Mouse (Mus musculus) forebrain, embryonic 15.5 days (tissue): ENCODE measurements around the gene Gstt4. TPM values are rescaled to one million over a fixed set of nuclear protein-coding genes. Genes with fewer than 3 reads are reported as not detected.

ENCODE experiments used
- ATAC-seq: fragments of 200-750 bp; cut with Nextera tagmentation; replicated peaks from 2 replicates; pipeline ENCODE4 v1.8.0; 2017; ENCODE audit warnings: mild to moderate bottlenecking, moderate TSS enrichment, moderate library complexity
- H3K27ac ChIP-seq: fragments of 300-500 bp; sonication (generic); replicated peaks from 2 replicates; pipeline ENCODE4 v1.5.1; 2015; ENCODE audit warnings: mild to moderate bottlenecking, inconsistent platforms
- H3K27me3 ChIP-seq: fragments of 300-500 bp; sonication (generic); 2 replicates; pipeline ENCODE4 v1.6.1; 2015; ENCODE audit warnings: inconsistent platforms
- H3K36me3 ChIP-seq: fragments of 300-500 bp; sonication (generic); 2 replicates; pipeline ENCODE4 v1.6.1; 2015; ENCODE audit warnings: mild to moderate bottlenecking, inconsistent platforms
- H3K4me1 ChIP-seq: fragments of 300-500 bp; sonication (generic); 2 replicates; pipeline ENCODE4 v1.6.1; 2015; ENCODE audit warnings: inconsistent platforms
- H3K4me2 ChIP-seq: fragments of 300-500 bp; sonication (generic); replicated peaks from 2 replicates; pipeline ENCODE4 v1.6.1; 2015; ENCODE audit warnings: mild to moderate bottlenecking, inconsistent platforms
- H3K4me3 ChIP-seq: fragments of 300-500 bp; sonication (generic); 2 replicates; pipeline ENCODE4 v1.5.1; 2015; ENCODE audit warnings: mild to moderate bottlenecking, inconsistent platforms
- H3K9ac ChIP-seq: fragments of 300-500 bp; sonication (generic); replicated peaks from 2 replicates; pipeline ENCODE4 v1.6.1; 2015; ENCODE audit warnings: mild to moderate bottlenecking, inconsistent platforms
- H3K9me3 ChIP-seq: fragments of 300-500 bp; sonication (generic); 2 replicates; pipeline ENCODE4 v1.6.1; 2016; ENCODE audit warnings: inconsistent platforms
- WGBS: fragments of 180-500 bp; shearing (Covaris S2); methylation state at CpG from one replicate; pipeline ENCODE4 v1.1.7; 2015; ENCODE audit warnings: mixed read lengths; 5-methylcytosine and 5-hydroxymethylcytosine counted together
- polyA plus RNA-seq: library from polyadenylated mRNA; unstranded; fragments of >200 nt; fragmentation: Nextera tagmentation; extraction: Ambion mirVana; gene quantifications from 2 replicates; pipeline ENCODE4 v1.2.1, GENCODE M21; 2015

Gene Gstt4
- polyA plus RNA-seq, 1 experiment from 2014 or later = not detected

GRCm38 (mm10) chr10:75834721-75835120, 12.4 kb upstream of the Gstt4 start:
- H3K4me3 ChIP-seq = peak overlapping the region; percentile 37
- 22% methylated on average over 9 of the region's 9 CpGs for WGBS
- no peak for ATAC-seq
- peaks cover 37% of the 10 kb centered on the region for H3K4me1 ChIP-seq
- H3K27me3 ChIP-seq = peaks cover 20% of the 10 kb centered on the region
- H3K9me3 ChIP-seq = no peaks in the 10 kb centered on the region
- H3K27ac ChIP-seq = no peak overlapping the region
- peak overlapping the region; percentile 31 for H3K9ac ChIP-seq
- no peaks in the 10 kb centered on the region for H3K36me3 ChIP-seq
- H3K4me2 ChIP-seq = peak overlapping the region; percentile 59

DNA sequence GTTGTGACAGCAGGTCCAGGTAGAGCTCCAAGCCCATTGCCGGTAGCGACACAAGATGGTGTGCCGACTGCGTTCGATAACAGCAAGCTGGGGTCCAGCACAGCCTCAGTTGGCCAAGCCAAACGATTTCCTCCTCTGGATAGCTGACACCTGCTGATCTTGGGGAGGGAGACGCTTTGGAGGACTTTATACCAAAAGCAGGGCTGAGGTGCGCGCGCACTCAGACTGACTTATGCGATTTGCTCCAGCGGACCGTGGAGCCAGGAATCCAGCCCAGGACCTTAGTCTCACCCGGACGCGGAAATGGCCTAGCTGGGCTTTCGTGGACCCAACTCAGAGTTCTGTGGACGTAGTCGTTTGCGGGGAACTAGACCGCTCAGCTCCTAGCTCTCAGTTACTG, 11.9 kb upstream of the Gstt4 start:
- peak overlapping the region; percentile 31 for H3K9ac ChIP-seq

DNA sequence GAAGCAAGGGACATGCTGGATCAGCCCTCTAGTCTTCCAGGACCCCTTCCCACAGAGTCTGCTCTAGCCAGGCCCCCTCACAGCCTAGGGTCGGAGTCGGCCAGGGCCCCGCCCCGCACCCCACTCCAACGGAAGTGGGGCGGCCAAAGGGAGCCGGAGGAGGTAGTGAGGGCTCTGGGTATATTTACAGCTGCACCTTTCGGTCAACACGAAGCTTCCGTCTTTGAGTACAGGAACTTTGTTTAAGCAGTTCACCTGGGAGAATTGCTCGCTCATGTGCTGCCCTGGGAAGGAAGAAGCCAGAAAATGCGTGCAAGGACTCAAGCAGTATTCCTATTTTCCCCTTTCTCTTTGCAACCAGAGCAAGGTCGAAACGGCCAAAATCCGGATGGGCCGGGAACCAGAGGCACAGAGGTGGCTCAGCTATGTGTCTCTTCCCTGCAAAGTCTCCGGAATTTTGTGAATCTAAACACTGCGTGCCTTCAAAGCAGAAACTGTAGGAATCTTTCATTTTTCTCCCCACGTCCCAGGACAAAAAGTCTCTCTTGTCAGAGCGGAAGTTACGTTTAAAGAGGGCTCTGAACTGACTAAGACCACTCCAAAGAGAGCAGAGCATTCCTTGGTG, 11.2 kb upstream of the Gstt4 start:
- Histone ChIP-seq H3K9me3 (no peaks in the 10 kb centered on the region), H3K27ac (no peak overlapping the region), H3K36me3 (no peaks in the 10 kb centered on the region), H3K4me1 (peaks cover 39% of the 10 kb centered on the region), H3K9ac (no peak overlapping the region; the same call in 1 of the 2 replicates), H3K27me3 (peaks cover 20% of the 10 kb centered on the region), H3K4me3 (peak overlapping the region; percentile 37), H3K4me2 (peak overlapping the region; percentile 59)
- WGBS = 20% methylated on average over 21 of the region's 21 CpGs
- no peak for ATAC-seq

More for the DNA sequence above, 11.9 kb upstream of the Gstt4 start:
- H3K4me1 ChIP-seq = peaks cover 37% of the 10 kb centered on the region
- no peaks in the 10 kb centered on the region for H3K9me3 ChIP-seq
- WGBS = 2% methylated on average over 21 of the region's 21 CpGs
- H3K4me3 ChIP-seq = peak overlapping the region; percentile 37
- H3K36me3 ChIP-seq = no peaks in the 10 kb centered on the region
- peak overlapping the region; percentile 59 for H3K4me2 ChIP-seq
- no peak for ATAC-seq
- peaks cover 20% of the 10 kb centered on the region for H3K27me3 ChIP-seq
- H3K27ac ChIP-seq = no peak overlapping the region

DNA sequence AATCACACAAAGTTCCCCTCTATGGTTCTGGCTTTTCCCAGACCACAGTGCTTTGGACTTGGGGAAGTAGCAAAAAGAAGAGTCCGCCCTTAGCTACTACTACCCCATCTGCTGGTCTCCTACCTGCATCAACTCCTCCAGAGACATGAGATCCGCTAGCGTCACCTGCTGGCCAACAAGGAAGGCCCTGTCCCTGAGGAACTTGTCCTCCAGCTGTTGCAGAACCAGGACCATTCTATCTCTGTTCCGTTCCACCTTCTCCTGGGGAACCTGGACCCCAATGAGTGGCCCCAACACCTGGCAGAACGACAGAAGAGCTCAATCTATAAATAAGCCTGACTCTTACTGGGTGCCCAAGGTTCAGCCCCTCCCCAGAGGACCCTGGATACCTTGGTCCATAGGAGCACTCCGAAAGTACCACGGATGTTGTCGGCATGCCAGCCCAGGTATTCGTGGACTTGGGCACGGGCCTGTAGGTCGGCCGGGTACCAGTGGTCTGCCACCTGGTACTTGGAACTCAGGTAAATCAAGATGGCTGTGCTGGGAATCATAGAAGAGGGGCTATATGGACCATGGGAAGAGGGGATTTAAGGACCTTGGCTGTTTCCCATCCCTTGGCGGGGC, 10.0 kb upstream of the Gstt4 start:
- H3K9ac ChIP-seq = no peak overlapping the region
- peaks cover 20% of the 10 kb centered on the region for H3K27me3 ChIP-seq
- no peak overlapping the region for H3K27ac ChIP-seq
- no peak overlapping the region for H3K4me3 ChIP-seq
- H3K36me3 ChIP-seq = no peaks in the 10 kb centered on the region
- peaks cover 37% of the 10 kb centered on the region for H3K4me1 ChIP-seq
- H3K4me2 ChIP-seq = no peak overlapping the region
- H3K9me3 ChIP-seq = no peaks in the 10 kb centered on the region
- no peak for ATAC-seq
- 68% methylated on average over 13 of the region's 13 CpGs for WGBS

- Histone ChIP-seq H3K9ac (no peak overlapping the region), H3K27ac (no peak overlapping the region), H3K9me3 (no peaks in the 10 kb centered on the region), H3K4me2 (no peak overlapping the region), H3K36me3 (no peaks in the 10 kb centered on the region), H3K27me3 (peaks cover 20% of the 10 kb centered on the region), H3K4me1 (peaks cover 26% of the 10 kb centered on the region), H3K4me3 (no peak overlapping the region)
- ATAC-seq = no peak
- 87% methylated on average over 2 of the region's 2 CpGs for WGBS
Observed at GRCm38 (mm10) chr10:75830275-75830670, 7.9 kb upstream of the Gstt4 start.

DNA sequence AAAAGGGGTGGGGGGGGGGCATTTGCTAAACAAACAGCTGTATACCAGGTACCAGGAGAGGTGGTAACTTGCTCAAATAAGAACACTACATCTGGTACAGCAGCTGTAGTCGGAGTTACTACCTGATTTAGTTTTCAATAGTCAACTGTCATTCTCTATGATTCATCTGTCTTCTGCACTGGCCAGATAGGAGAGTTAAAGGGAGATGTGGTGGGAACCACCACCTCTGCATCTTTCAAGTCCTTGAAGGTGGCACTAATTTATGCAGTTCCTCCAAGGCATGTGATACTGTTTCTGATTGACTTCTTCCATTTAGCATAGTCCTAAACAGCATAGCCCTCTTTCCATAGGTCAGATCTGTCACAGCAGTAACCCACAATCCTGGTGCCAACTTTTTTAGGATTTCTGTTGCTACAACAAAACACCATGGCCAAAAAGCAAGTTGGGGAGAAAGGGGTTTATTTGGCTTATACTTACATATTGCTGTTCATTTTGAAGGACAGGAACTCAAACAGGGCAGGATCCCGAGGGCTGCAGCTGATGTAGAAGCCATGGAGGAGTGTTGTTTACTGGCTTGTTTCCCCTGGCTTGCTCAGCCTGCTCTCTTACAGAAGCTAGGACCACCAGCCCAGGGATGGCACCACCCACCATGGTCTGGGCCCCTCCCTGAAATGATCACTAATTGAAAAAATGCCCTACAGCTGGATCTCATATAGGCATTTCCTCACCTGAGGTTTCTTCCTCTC, 7.4 kb upstream of the Gstt4 start:
- H3K4me1 ChIP-seq = peaks cover 23% of the 10 kb centered on the region
- H3K27me3 ChIP-seq = peaks cover 20% of the 10 kb centered on the region
- H3K4me3 ChIP-seq = no peak overlapping the region
- no peak overlapping the region for H3K27ac ChIP-seq
- H3K9me3 ChIP-seq = no peaks in the 10 kb centered on the region
- H3K36me3 ChIP-seq = no peaks in the 10 kb centered on the region
- no peak for ATAC-seq
- no peak overlapping the region for H3K9ac ChIP-seq
- 92% methylated on average over 2 of the region's 2 CpGs for WGBS
- no peak overlapping the region for H3K4me2 ChIP-seq

DNA sequence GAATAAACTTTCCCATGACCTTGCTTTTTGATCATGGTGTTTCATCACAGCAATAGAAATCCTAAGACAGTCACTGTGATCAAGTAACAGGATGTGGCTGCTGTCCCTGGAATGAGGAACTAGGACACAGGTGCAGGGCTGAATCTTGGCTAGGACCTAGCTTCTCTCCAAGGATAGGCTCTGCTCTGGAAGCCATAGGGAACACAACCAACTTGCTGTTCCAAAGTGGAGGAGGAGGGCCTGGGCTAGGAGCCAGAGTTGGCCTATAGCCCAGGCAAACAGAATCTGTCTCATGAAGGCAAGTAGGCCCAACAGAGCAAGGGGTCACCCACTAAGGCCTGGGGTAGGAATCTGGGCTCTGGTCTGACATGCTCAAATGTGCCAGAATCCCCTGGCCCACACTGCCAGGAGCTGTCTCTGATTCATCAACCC, 6.2 kb upstream of the Gstt4 start:
- no peaks in the 10 kb centered on the region for H3K36me3 ChIP-seq
- H3K27ac ChIP-seq = no peak overlapping the region
- H3K4me3 ChIP-seq = no peak overlapping the region
- H3K27me3 ChIP-seq = peaks cover 8% of the 10 kb centered on the region; the same call in 1 of the 2 replicates
- no peak overlapping the region for H3K4me2 ChIP-seq
- H3K9me3 ChIP-seq = no peaks in the 10 kb centered on the region
- no peak overlapping the region for H3K9ac ChIP-seq
- peak; percentile 78 for ATAC-seq
- H3K4me1 ChIP-seq = peaks cover 11% of the 10 kb centered on the region; the same call in 1 of the 2 replicates

DNA sequence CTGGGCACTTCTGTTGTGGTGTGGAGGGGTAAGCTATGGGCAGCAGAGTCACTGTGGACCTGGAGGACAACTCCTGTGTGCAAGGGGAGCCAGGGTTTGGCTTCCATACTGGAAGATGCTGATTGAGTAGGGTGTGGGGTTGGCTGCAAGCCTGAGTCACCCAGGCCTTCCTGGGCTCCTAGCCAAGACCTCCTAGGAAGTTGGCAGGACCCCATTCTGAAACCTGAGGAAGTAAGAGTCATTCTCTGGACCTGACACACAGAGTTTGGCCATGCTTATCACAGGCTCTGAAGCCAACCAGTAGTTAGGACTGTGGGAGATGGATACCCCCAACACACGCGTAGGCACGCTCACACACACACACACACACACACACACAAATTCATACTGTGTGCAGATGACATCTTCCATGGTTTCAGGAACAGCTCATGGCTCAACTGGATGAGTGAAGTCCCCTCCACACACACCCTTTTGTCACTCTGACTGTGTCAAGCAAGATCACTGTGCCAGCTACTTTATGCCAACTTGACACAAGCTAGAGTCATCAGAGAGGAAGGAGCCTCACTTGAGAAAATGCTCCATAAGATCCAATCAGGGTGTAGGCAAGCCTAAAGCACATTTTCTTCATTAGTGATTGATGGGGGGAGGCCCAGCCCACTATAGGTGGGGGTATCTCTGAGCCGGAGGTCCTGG, 5.5 kb upstream of the Gstt4 start:
- Histone ChIP-seq H3K27ac (no peak overlapping the region), H3K4me2 (no peak overlapping the region), H3K4me1 (peaks cover 10% of the 10 kb centered on the region; the same call in 1 of the 2 replicates), H3K9ac (no peak overlapping the region), H3K9me3 (no peaks in the 10 kb centered on the region), H3K4me3 (no peak overlapping the region), H3K36me3 (no peaks in the 10 kb centered on the region), H3K27me3 (0 out of 2 replicates have a peak, but pooled peaks cover 3% of the 10 kb centered on the region)
- 0 out of 2 replicates have a peak, but pooled peaks have one; percentile 35 for ATAC-seq
- WGBS = 85% methylated on average over 4 of the region's 4 CpGs

GRCm38 (mm10) chr10:75824530-75824929, 2.2 kb upstream of the Gstt4 start:
- Histone ChIP-seq H3K27ac (no peak overlapping the region), H3K4me3 (no peak overlapping the region), H3K4me2 (no peak overlapping the region), H3K4me1 (peaks cover 10% of the 10 kb centered on the region; the same call in 1 of the 2 replicates), H3K27me3 (no peaks in the 10 kb centered on the region), H3K9ac (no peak overlapping the region), H3K9me3 (no peaks in the 10 kb centered on the region), H3K36me3 (no peaks in the 10 kb centered on the region)
- 85% methylated on average over 4 of the region's 4 CpGs for WGBS
- no peak for ATAC-seq

DNA sequence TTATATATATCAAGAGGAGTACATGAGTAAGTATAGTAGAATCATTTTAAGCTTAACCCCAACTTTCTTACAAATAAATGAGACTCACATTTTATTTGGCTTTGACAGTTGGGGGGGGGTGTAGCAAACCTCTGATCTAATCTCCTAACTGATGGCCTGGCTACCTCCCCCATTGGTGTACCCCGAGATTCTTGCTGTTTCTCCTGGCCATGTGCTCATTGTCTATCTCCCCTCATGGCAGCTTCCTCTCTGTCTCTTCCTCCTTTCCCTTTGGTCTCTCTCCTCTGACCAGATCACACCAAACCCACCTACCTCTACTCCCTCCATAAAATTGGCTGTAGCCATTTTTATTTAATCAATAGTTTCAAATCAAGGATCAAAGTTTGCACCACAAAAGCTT, 1.4 kb upstream of the Gstt4 start:
- no peak for ATAC-seq
- H3K27ac ChIP-seq = no peak overlapping the region
- H3K9me3 ChIP-seq = no peaks in the 10 kb centered on the region
- WGBS = 80% methylated on average over 1 of the region's 1 CpGs
- H3K4me3 ChIP-seq = no peak overlapping the region
- no peak overlapping the region for H3K9ac ChIP-seq
- peaks cover 10% of the 10 kb centered on the region; the same call in 1 of the 2 replicates for H3K4me1 ChIP-seq
- no peaks in the 10 kb centered on the region for H3K36me3 ChIP-seq
- no peaks in the 10 kb centered on the region for H3K27me3 ChIP-seq
- no peak overlapping the region for H3K4me2 ChIP-seq

DNA sequence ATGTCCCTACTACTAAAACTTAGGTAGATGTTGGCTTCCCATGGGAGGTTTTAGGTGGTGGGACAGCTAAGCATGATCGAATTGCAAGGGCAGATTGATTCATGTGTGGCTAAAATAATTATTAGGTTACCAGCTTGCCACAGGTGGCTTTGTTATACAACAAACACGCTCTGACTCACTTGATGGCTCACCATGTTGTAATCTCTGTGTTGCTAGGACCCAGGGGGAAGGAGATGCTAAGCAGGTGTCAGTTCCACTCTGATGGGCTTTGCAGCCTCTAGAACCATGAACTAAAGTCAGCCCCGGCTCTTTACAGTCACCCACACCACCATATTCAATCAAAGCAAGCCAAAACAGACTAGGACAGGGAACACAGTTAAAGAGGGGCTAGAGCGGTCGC, 2.5 kb downstream of the Gstt4 start:
- Histone ChIP-seq H3K27me3 (no peaks in the 10 kb centered on the region), H3K9ac (no peak overlapping the region), H3K4me3 (no peak overlapping the region), H3K36me3 (no peaks in the 10 kb centered on the region), H3K9me3 (no peaks in the 10 kb centered on the region), H3K4me2 (no peak overlapping the region), H3K27ac (no peak overlapping the region), H3K4me1 (no peaks in the 10 kb centered on the region)
- no peak for ATAC-seq
- 90% methylated on average over 5 of the region's 5 CpGs for whole genome bisulfite sequencing

- H3K27ac ChIP-seq = no peak overlapping the region
- no peak overlapping the region for H3K9ac ChIP-seq
- ATAC-seq = no peak
- no peaks in the 10 kb centered on the region for H3K9me3 ChIP-seq
- H3K4me1 ChIP-seq = no peaks in the 10 kb centered on the region
- no peaks in the 10 kb centered on the region for H3K36me3 ChIP-seq
- no peaks in the 10 kb centered on the region for H3K27me3 ChIP-seq
- H3K4me2 ChIP-seq = no peak overlapping the region
- WGBS = 69% methylated on average over 10 of the region's 10 CpGs
- no peak overlapping the region for H3K4me3 ChIP-seq
Observed at GRCm38 (mm10) chr10:75818641-75819040, 3.7 kb downstream of the Gstt4 start.
